Mouse (Mus musculus) neural tube, embryonic 13.5 days (tissue): Measurements from ENCODE around the gene Acss2. TPM values are rescaled to one million over a fixed set of nuclear protein-coding genes. Genes with fewer than 3 reads are reported as not detected.

Source experiments
- ATAC-seq: fragments of 200-750 bp; cut with Nextera tagmentation; 2 replicates; pipeline ENCODE4 v1.8.0; 2017; ENCODE audit warnings: low read depth, mild to moderate bottlenecking, moderate TSS enrichment, moderate library complexity
- H3K27ac ChIP-seq: fragments of 300-500 bp; sonication (generic); replicated peaks from 2 replicates; pipeline ENCODE4 v1.5.1; 2015; ENCODE audit warnings: moderate library complexity, mild to moderate bottlenecking, inconsistent platforms
- H3K27me3 ChIP-seq: fragments of 300-500 bp; sonication (generic); 2 replicates; pipeline ENCODE4 v1.6.1; 2015; ENCODE audit warnings: mild to moderate bottlenecking, inconsistent platforms
- H3K36me3 ChIP-seq: fragments of 300-500 bp; sonication (generic); 2 replicates; pipeline ENCODE4 v1.6.1; 2015; ENCODE audit warnings: mild to moderate bottlenecking, inconsistent platforms
- H3K4me1 ChIP-seq: fragments of 300-500 bp; sonication (generic); replicated peaks from 2 replicates; pipeline ENCODE4 v1.6.1; 2015; ENCODE audit warnings: inconsistent platforms
- H3K4me2 ChIP-seq: fragments of 300-500 bp; sonication (generic); 2 replicates; pipeline ENCODE4 v1.6.1; 2015; ENCODE audit warnings: inconsistent platforms, mild to moderate bottlenecking, moderate library complexity
- H3K4me3 ChIP-seq: fragments of 300-500 bp; sonication (generic); 2 replicates; pipeline ENCODE4 v1.5.1; 2015; ENCODE audit warnings: mild to moderate bottlenecking, inconsistent platforms
- H3K9ac ChIP-seq: fragments of 300-500 bp; sonication (generic); 2 replicates; pipeline ENCODE4 v1.6.1; 2015; ENCODE audit warnings: moderate library complexity, mild to moderate bottlenecking, inconsistent platforms
- H3K9me3 ChIP-seq: fragments of 300-500 bp; sonication (generic); 2 replicates; pipeline ENCODE4 v1.6.1; 2016; ENCODE audit warnings: inconsistent platforms
- WGBS: fragments of 180-500 bp; shearing (Covaris S2); methylation state at CpG from one replicate; pipeline ENCODE4 v1.1.7; 2015; 5-methylcytosine and 5-hydroxymethylcytosine counted together
- microRNA counts: library from miRNA; unstranded; fragments of <30 nt; microRNA quantifications from one replicate; lab custom pipeline; 2016
- microRNA-seq: library from miRNA; unstranded; fragments of <30 nt; microRNA quantifications from one replicate; pipeline ENCODE4, GENCODE M21; 2016
- polyA plus RNA-seq: library from polyadenylated mRNA; unstranded; fragments of >200 nt; fragmentation: Nextera tagmentation; extraction: Ambion mirVana; gene quantifications from 2 replicates; pipeline ENCODE4 v1.2.1, GENCODE M21; 2015

Gene Acss2
- polyA plus RNA-seq, 1 experiment from 2014 or later: 29.8 TPM

- no peaks in the 10 kb centered on the region for H3K9me3 ChIP-seq
- WGBS: 95% methylated on average over 9 of the region's 9 CpGs
- H3K9ac ChIP-seq: no peak overlapping the region
- peaks cover 81% of the 10 kb centered on the region for H3K36me3 ChIP-seq
- no peak overlapping the region for H3K4me2 ChIP-seq
- no peak overlapping the region for H3K27ac ChIP-seq
- H3K4me1 ChIP-seq: peaks cover 24% of the 10 kb centered on the region
- no peak for ATAC-seq
- H3K27me3 ChIP-seq: peaks cover 59% of the 10 kb centered on the region
- H3K4me3 ChIP-seq: no peak overlapping the region
These were observed 116.0 kb downstream of the Acss2 start for GRCm38 (mm10) chr2:155633731-155634130.

GRCm38 (mm10) chr2:155634562-155634961, 116.8 kb downstream of the Acss2 start:
- H3K4me2 ChIP-seq: no peak overlapping the region
- no peak overlapping the region for H3K9ac ChIP-seq
- WGBS: 87% methylated on average over 8 of the region's 8 CpGs
- H3K9me3 ChIP-seq: no peaks in the 10 kb centered on the region
- H3K4me3 ChIP-seq: no peak overlapping the region
- H3K27me3 ChIP-seq: peaks cover 53% of the 10 kb centered on the region
- H3K4me1 ChIP-seq: peaks cover 16% of the 10 kb centered on the region
- H3K27ac ChIP-seq: no peak overlapping the region
- no peak for ATAC-seq
- peaks cover 90% of the 10 kb centered on the region for H3K36me3 ChIP-seq

MicroRNA genes within 50 kb of the gene (microRNA counts, 519-probe panel; counts per million panel counts)
- microRNA mmu-miR-499 (lab: Ali Mortazavi, UCI): not detected

Small RNA genes lying within 50 kb of the gene (microRNA-seq; reads per million reads assigned to microRNA genes)
- gene Mir499: 7.3 reads per million, percentile 23 among the genes with 10 or more reads in this experiment

Other genes with a start within 250 kb of the Acss2 start
- gene Map1lc3a, start 241.7 kb upstream of the Acss2 start, polyA plus RNA-seq: 390 and 452 TPM in 2 replicates
- 51.3 and 55.5 TPM in 2 replicates for gene Pigu, start 160.5 kb upstream of the Acss2 start, polyA plus RNA-seq
- 136 and 139 TPM in 2 replicates for gene Trp53inp2, start 136.9 kb upstream of the Acss2 start, polyA plus RNA-seq
- gene Ncoa6, start 44.1 kb upstream of the Acss2 start, polyA plus RNA-seq: 22.5 and 22.8 TPM in 2 replicates
- 69.9 and 79.2 TPM in 2 replicates for gene Ggt7, start 289 bp downstream of the Acss2 start, polyA plus RNA-seq
- 15.4 and 15.8 TPM in 2 replicates for gene Gss, start 74.9 kb downstream of the Acss2 start, polyA plus RNA-seq
- 0.50 and 0.90 TPM in 2 replicates for gene Myh7b, start 93.3 kb downstream of the Acss2 start, polyA plus RNA-seq
- gene Trpc4ap, start 174.4 kb downstream of the Acss2 start, polyA plus RNA-seq: 164 and 166 TPM in 2 replicates
- 38.9 and 40.3 TPM in 2 replicates for gene Edem2, start 211.5 kb downstream of the Acss2 start, polyA plus RNA-seq
- not detected in 2 replicates for gene Gm17581, start 217.9 kb downstream of the Acss2 start, polyA plus RNA-seq
- gene Procr, start 233.2 kb downstream of the Acss2 start, polyA plus RNA-seq: 4.5 and 5.1 TPM in 2 replicates